Mouse (Mus musculus): ENCODE results near the gene Cabp1. TPM values are rescaled to one million over a fixed set of nuclear protein-coding genes. Genes with fewer than 3 reads are reported as not detected.
A peak's percentile ranks its signal among the peaks of the same experiment; 100 is the strongest.

Gene Cabp1
- polyA plus RNA-seq (2011; ENCODE audit: insufficient read depth, insufficient read length, low read depth, missing spikeins) = 8.1 and 11.4 TPM in 2 replicates

DNA sequence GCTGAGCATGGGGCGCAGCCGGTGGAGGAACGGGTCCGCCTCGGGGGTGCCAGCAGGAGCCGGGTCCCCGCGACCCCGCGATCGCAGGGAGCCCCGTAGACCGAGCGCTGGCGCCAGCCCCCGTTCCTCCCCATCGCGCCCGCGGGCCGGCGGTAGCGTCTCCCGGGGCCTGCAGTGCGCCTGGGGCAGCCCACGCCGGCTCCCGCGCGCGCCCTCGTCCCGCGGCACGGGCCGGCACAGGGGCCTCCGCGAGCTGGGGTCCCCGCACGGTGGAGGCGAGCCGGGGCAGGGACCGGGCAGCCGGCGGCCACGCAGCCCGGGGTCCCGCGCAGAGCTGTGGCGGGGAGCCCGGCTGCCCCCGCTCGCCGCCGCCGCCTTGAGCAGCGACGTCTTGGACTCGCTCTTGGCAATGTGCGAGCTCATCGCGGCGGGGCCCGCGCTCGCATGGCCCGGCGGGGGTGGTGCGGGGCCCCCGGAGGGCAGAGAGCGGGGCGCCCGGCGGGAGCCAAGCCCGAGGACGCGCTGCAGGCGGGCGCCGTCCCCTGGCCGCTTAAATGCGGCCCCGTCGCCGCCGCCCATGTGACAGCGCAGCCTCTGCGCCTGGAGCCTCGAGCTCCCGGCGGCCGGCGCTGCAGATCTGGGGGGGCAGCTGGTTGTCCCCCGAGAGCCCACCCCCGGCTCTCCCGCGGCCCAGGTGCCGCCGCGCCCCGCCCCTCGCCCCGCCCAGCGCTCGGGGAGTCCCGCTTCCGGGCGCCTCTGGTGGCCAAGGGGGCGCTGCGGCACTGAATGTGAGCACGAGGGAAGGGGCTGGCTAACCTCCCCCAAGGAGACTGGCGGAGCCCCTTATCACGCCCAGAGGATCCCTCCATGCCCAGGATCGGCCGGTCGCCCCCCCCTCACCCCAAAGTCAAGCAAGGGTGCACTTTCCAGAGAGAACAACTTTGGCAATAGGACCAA, at the start of gene Cabp1:
Gene Cabp1 (minus strand): TSS at position 713 of the 957 bp plus-strand sequence.
- H3K4me1 ChIP-seq (ENCODE audit: control insufficient read depth, insufficient read depth, low read length) = no peaks in the 10 kb centered on the region
- no peaks in the 10 kb centered on the region for H3K9me3 ChIP-seq (replicated peaks; ENCODE audit: control insufficient read depth, insufficient read depth, low read length, poor library complexity, severe bottlenecking)
- H3K27me3 ChIP-seq (ENCODE audit: control insufficient read depth, insufficient read depth, low read length, poor library complexity, severe bottlenecking) = peaks cover 2% of the 10 kb centered on the region
- no peaks in the 10 kb centered on the region for H3K36me3 ChIP-seq (ENCODE audit: control insufficient read depth, insufficient read depth, low read length, poor library complexity, severe bottlenecking)
- no peak within 1 kb of the TSS for H3K27ac ChIP-seq (ENCODE audit: insufficient read depth, low read length)
- peak within 1 kb of the TSS; percentile 53 for H3K4me3 ChIP-seq (ENCODE audit: low read depth, low read length)
- TF ChIP-seq CTCF (IDR thresholded peaks at IDR 0.05; ENCODE audit: low read depth, low read length) = peak; percentile 24
- no peak for TF ChIP-seq EP300 (IDR thresholded peaks at IDR 0.05; ENCODE audit: insufficient read depth, low read depth, low read length)
- peak within 1 kb of the TSS; percentile 88 for H3K9ac ChIP-seq (ENCODE audit: low read depth, poor library complexity, severe bottlenecking)

DNA sequence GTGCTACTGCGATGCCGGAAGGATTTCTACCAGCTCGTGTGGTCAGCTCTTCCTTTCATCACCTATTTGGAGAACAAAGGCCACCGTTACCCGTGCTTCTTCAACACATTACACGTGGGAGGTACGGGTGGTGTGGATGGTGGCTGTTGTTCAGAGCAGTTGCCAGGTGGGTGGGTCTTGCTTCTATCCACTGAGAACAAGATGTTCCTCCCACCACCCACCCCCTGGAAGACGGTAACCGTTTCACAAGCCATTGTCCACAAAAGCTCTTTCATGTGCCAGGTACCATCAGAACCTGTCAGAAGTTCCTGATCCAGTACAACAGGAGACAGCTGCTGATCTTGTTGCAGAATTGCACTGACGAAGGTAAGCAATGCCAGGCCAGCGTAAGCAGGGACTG, 46.0 kb upstream of the Cabp1 start:
- no peaks in the 10 kb centered on the region for H3K9me3 ChIP-seq (replicated peaks; ENCODE audit: control insufficient read depth, insufficient read depth, low read length, poor library complexity, severe bottlenecking)
- H3K27me3 ChIP-seq (ENCODE audit: control insufficient read depth, insufficient read depth, low read length, poor library complexity, severe bottlenecking) = no peaks in the 10 kb centered on the region
- TF ChIP-seq EP300 (IDR thresholded peaks at IDR 0.05; ENCODE audit: insufficient read depth, low read depth, low read length) = no peak
- TF ChIP-seq CTCF (IDR thresholded peaks at IDR 0.05; ENCODE audit: low read depth, low read length) = no peak
- TF ChIP-seq POLR2A (IDR thresholded peaks at IDR 0.05; ENCODE audit: insufficient read depth, low read length) = no peak
- H3K36me3 ChIP-seq (ENCODE audit: control insufficient read depth, insufficient read depth, low read length, poor library complexity, severe bottlenecking) = peaks cover 51% of the 10 kb centered on the region
- H3K27ac ChIP-seq (ENCODE audit: insufficient read depth, low read length) = no peak overlapping the region
- H3K4me3 ChIP-seq (ENCODE audit: low read depth, low read length) = no peak overlapping the region
- H3K9ac ChIP-seq (ENCODE audit: low read depth, poor library complexity, severe bottlenecking) = no peak overlapping the region
- no peaks in the 10 kb centered on the region for H3K4me1 ChIP-seq (ENCODE audit: control insufficient read depth, insufficient read depth, low read length)

DNA sequence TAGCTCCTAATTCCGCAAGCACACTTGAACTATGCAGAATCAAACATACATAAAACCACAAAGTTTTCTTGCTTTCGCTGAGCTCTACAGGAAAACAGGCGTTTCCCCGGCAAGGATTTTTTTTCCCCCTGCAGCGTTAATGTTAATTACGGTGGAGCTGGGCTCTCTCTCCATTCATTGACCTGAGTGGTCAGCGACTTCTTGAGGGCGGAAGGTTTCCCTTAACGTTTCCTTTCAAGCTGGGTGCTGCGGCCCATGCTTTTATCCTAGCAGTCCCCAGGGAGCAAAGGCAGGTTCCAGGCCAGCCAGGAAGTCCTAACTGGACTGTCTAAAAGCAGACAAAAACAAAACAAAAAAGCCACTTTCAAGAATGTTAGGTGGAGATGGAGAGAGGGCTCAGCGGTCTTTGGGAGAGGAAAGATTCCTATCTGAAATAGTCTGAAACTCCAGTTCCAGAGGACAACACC, 44.6 kb upstream of the Cabp1 start:
- H3K27ac ChIP-seq (ENCODE audit: insufficient read depth, low read length) = no peak overlapping the region
- no peaks in the 10 kb centered on the region for H3K27me3 ChIP-seq (ENCODE audit: control insufficient read depth, insufficient read depth, low read length, poor library complexity, severe bottlenecking)
- no peak for TF ChIP-seq CTCF (IDR thresholded peaks at IDR 0.05; ENCODE audit: low read depth, low read length)
- no peak for TF ChIP-seq EP300 (IDR thresholded peaks at IDR 0.05; ENCODE audit: insufficient read depth, low read depth, low read length)
- no peak for TF ChIP-seq POLR2A (IDR thresholded peaks at IDR 0.05; ENCODE audit: insufficient read depth, low read length)
- H3K9me3 ChIP-seq (replicated peaks; ENCODE audit: control insufficient read depth, insufficient read depth, low read length, poor library complexity, severe bottlenecking) = no peaks in the 10 kb centered on the region
- no peaks in the 10 kb centered on the region for H3K4me1 ChIP-seq (ENCODE audit: control insufficient read depth, insufficient read depth, low read length)
- peak overlapping the region; percentile 83 for H3K9ac ChIP-seq (ENCODE audit: low read depth, poor library complexity, severe bottlenecking)
- H3K36me3 ChIP-seq (ENCODE audit: control insufficient read depth, insufficient read depth, low read length, poor library complexity, severe bottlenecking) = peaks cover 41% of the 10 kb centered on the region
- 0 out of 2 replicates have a peak overlapping the region, but pooled peaks have one; percentile 18 for H3K4me3 ChIP-seq (ENCODE audit: low read depth, low read length)

DNA sequence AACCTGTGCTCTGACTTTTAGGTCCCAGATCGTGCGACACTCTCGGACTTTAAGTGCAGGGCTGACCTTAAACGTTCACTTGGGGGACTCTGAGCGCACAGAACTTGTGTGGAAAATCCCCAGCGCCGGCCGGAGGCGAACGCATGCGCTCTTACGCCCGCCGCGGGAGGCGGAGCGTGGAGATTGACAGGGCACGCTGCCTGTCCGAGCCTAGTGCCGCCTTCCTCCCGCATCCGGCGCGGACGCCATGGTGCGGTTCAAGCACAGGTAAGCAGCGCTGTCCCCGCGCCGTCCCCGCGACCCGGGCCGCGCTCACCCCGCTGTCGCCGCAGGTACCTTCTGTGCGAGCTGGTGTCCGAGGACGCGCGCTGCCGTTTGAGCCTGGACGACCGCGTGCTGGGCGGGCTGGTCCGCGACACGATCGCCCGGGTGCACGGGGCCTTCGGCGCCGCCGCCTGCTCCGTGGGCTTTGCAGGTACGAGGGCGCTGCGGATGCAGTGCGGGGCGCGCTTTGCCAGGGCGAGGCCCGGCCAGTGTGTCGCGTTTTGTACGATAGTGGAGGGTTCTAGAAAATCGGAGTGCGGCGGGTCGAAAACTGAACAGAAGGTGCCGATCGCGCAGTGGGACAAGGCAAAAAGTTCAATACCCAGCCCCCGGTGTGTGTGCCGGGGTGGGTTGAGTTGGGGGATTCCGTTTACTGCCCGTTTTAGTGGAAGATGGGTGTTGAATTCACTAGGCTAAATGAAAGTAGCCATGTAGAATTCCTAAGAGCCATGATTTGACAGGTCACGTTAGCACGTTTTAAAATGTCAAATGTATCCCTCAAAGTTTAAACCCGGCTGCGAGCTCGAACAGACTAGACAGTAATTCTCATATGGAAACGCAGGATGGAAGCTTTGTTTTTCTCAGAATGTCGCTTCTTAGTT, 43.9 kb upstream of the Cabp1 start:
- H3K27me3 ChIP-seq (ENCODE audit: control insufficient read depth, insufficient read depth, low read length, poor library complexity, severe bottlenecking) = no peaks in the 10 kb centered on the region
- TF ChIP-seq EP300 (IDR thresholded peaks at IDR 0.05; ENCODE audit: insufficient read depth, low read depth, low read length) = 0 out of 2 replicates have a peak, but pooled peaks have one; percentile 2
- TF ChIP-seq POLR2A (IDR thresholded peaks at IDR 0.05; ENCODE audit: insufficient read depth, low read length) = peak; percentile 57
- no peak for TF ChIP-seq CTCF (IDR thresholded peaks at IDR 0.05; ENCODE audit: low read depth, low read length)
- peak overlapping the region; percentile 83 for H3K4me3 ChIP-seq (ENCODE audit: low read depth, low read length)
- H3K9me3 ChIP-seq (replicated peaks; ENCODE audit: control insufficient read depth, insufficient read depth, low read length, poor library complexity, severe bottlenecking) = no peaks in the 10 kb centered on the region
- peak overlapping the region; percentile 34; the same call in 1 of the 2 replicates for H3K27ac ChIP-seq (ENCODE audit: insufficient read depth, low read length)
- peaks cover under 1% of the 10 kb centered on the region for H3K4me1 ChIP-seq (ENCODE audit: control insufficient read depth, insufficient read depth, low read length)
- peaks cover 34% of the 10 kb centered on the region for H3K36me3 ChIP-seq (ENCODE audit: control insufficient read depth, insufficient read depth, low read length, poor library complexity, severe bottlenecking)
- H3K9ac ChIP-seq (ENCODE audit: low read depth, poor library complexity, severe bottlenecking) = peak overlapping the region; percentile 83

GRCm38 (mm10) chr5:115235786-115236263, 41.6 kb upstream of the Cabp1 start, which contains the start of gene Pop5:
Gene Pop5, plus strand, starts transcription at chr5:115235836.
- peak within 1 kb of the TSS; percentile 57 for H3K9ac ChIP-seq (ENCODE audit: low read depth, poor library complexity, severe bottlenecking)
- H3K4me1 ChIP-seq (ENCODE audit: control insufficient read depth, insufficient read depth, low read length) = peaks cover 2% of the 10 kb centered on the region
- peak; percentile 93 for TF ChIP-seq CTCF (IDR thresholded peaks at IDR 0.05; ENCODE audit: low read depth, low read length)
- no peak for TF ChIP-seq EP300 (IDR thresholded peaks at IDR 0.05; ENCODE audit: insufficient read depth, low read depth, low read length)
- TF ChIP-seq POLR2A (IDR thresholded peaks at IDR 0.05; ENCODE audit: insufficient read depth, low read length) = no peak
- no peaks in the 10 kb centered on the region for H3K9me3 ChIP-seq (replicated peaks; ENCODE audit: control insufficient read depth, insufficient read depth, low read length, poor library complexity, severe bottlenecking)
- no peak within 1 kb of the TSS for H3K27ac ChIP-seq (ENCODE audit: insufficient read depth, low read length)
- H3K27me3 ChIP-seq (ENCODE audit: control insufficient read depth, insufficient read depth, low read length, poor library complexity, severe bottlenecking) = no peaks in the 10 kb centered on the region
- peak within 1 kb of the TSS; percentile 62 for H3K4me3 ChIP-seq (ENCODE audit: low read depth, low read length)
- peaks cover 12% of the 10 kb centered on the region for H3K36me3 ChIP-seq (ENCODE audit: control insufficient read depth, insufficient read depth, low read length, poor library complexity, severe bottlenecking)
